In genomic region chr1:21228740-21229722, GRCm38 (mm10) we compare ENCODE assay signal across 6 mouse cellular contexts. TPM values are rescaled to one million over a fixed set of nuclear protein-coding genes. Genes with fewer than 3 reads are reported as not detected.
DNase-seq lines count a peak whose midpoint lies in the region; ATAC-seq and TF ChIP-seq lines count a peak whose summit lies in the region.
"Not testable (repeated sequence)": the region's sequence is repeated elsewhere in the genome, so short reads cannot be mapped to it uniquely, and the experiment has no call there.
"Had no signal": no experiment of that assay in that cellular context is flagged by ENCODE, and none has a peak within 500 bp of the region (broad histone marks: within the 10 kb centered on the region; RNA-seq: fewer than 3 reads in every experiment).

No protein-coding gene starts in this region.

- 73% methylated on average over 15 of the region's 15 CpGs for WGBS in intestine, embryonic 15.5 days
- 54% methylated on average over 15 of the region's 15 CpGs for WGBS in intestine, postnatal 0 days
- WGBS in small intestine, adult 2 months, result 30% methylated on average over 15 of the region's 15 CpGs

- not testable (repeated sequence) for TF ChIP-seq CTCF in intestine, postnatal 0 days (IDR thresholded peaks at IDR 0.05; ENCODE audit: low read depth); small intestine, adult 2 months (IDR thresholded peaks at IDR 0.05; ENCODE audit: extremely low read depth, insufficient read length, insufficient replicate concordance, low read depth, low read length)

- not testable (repeated sequence) for H3K4me1 ChIP-seq in intestine, embryonic 15.5 days (replicated peaks); intestine, postnatal 0 days (replicated peaks; ENCODE audit: control insufficient read depth, insufficient read depth, low read length)
- H3K4me1 ChIP-seq in small intestine, adult 2 months (ENCODE audit: control insufficient read depth, insufficient read depth, insufficient read length, low read length), result peaks cover 21% of the 10 kb centered on the region; the same call in 1 of the 2 replicates

- H3K36me3 ChIP-seq in intestine, embryonic 15.5 days; intestine, postnatal 0 days (ENCODE audit: control insufficient read depth, insufficient read depth); small intestine, adult 2 months (ENCODE audit: control insufficient read depth, insufficient read depth, low read length): not testable (repeated sequence)

- ATAC-seq in intestine, embryonic 15.5 days, result peak; percentile 68
- ATAC-seq in intestine, postnatal 0 days, result peak; percentile 69

- H3K27ac ChIP-seq in intestine, embryonic 15.5 days, result not testable (repeated sequence)
- 0 out of 2 replicates have a peak overlapping the region, but pooled peaks have one; percentile 7 for H3K27ac ChIP-seq in intestine, postnatal 0 days (ENCODE audit: low read depth, low read length)
- peak overlapping the region; percentile 97 for H3K27ac ChIP-seq in small intestine, adult 2 months (ENCODE audit: insufficient read depth, low read depth, low read length)

- DNase-seq in heart, adult 11 months, result peak; percentile 58
- peak; percentile 25 for DNase-seq in kidney, adult 9 months

- H3K9ac ChIP-seq in intestine, embryonic 15.5 days; intestine, postnatal 0 days (ENCODE audit: low read depth, low read length): not testable (repeated sequence)

- not testable (repeated sequence) for H3K27me3 ChIP-seq in intestine, embryonic 15.5 days (replicated peaks); intestine, postnatal 0 days (replicated peaks; ENCODE audit: control insufficient read depth, insufficient read depth, low read length); small intestine, adult 2 months (ENCODE audit: control insufficient read depth, insufficient read depth, low read length)

- not testable (repeated sequence) for TF ChIP-seq POLR2A in small intestine, adult 2 months (IDR thresholded peaks at IDR 0.05; ENCODE audit: low read depth, low read length)

- not testable (repeated sequence) for H3K9me3 ChIP-seq in intestine, embryonic 15.5 days; intestine, postnatal 0 days (ENCODE audit: control insufficient read depth)

- not testable (repeated sequence) for H3K4me2 ChIP-seq in intestine, embryonic 15.5 days (replicated peaks); intestine, postnatal 0 days (replicated peaks; ENCODE audit: low read depth)

- H3K4me3 ChIP-seq in intestine, embryonic 15.5 days (replicated peaks); intestine, postnatal 0 days (ENCODE audit: low read depth, low read length): not testable (repeated sequence)
- peak overlapping the region; percentile 38; the same call in 1 of the 2 replicates for H3K4me3 ChIP-seq in small intestine, adult 2 months (ENCODE audit: low read depth, low read length)

RNA-seq across cellular contexts. Expression of gene Tmem14a, which starts 10.7 kb away (rescaled TPM):
- 13.5 and 13.7 TPM in 2 replicates for polyA plus RNA-seq in intestine, embryonic 15.5 days (2015; fragmentation: Nextera tagmentation; extraction: Ambion mirVana)
- 10.0 and 11.7 TPM in 2 replicates for polyA plus RNA-seq in intestine, postnatal 0 days (2015; fragmentation: Nextera tagmentation; extraction: Ambion mirVana)
- polyA plus RNA-seq in small intestine, adult 2 months (2012; rRNA removed), result 1.1 and 2.2 TPM in 2 replicates

RNA-seq across cellular contexts. Expression of gene Gsta3, which starts 11.4 kb away (rescaled TPM):
- polyA plus RNA-seq in intestine, embryonic 15.5 days (2015; fragmentation: Nextera tagmentation; extraction: Ambion mirVana), result 15.4 and 15.6 TPM in 2 replicates
- polyA plus RNA-seq in intestine, postnatal 0 days (2015; fragmentation: Nextera tagmentation; extraction: Ambion mirVana), result 25.6 and 25.9 TPM in 2 replicates
- 1.1 and 2.4 TPM in 2 replicates for polyA plus RNA-seq in small intestine, adult 2 months (2012; rRNA removed)
- polyA plus RNA-seq: C2C12 had no signal
